Mouse (Mus musculus) liver, embryonic 11.5 days (tissue): ENCODE results near the gene Dpp6. TPM values are rescaled to one million over a fixed set of nuclear protein-coding genes. Genes with fewer than 3 reads are reported as not detected.

ENCODE experiments used
- ATAC-seq: fragments of 200-750 bp; cut with Nextera tagmentation; replicated peaks from 2 replicates; pipeline ENCODE4 v1.8.0; 2017; ENCODE audit warnings: moderate number of reproducible peaks, mild to moderate bottlenecking, moderate TSS enrichment, moderate library complexity; ENCODE audit not compliant: low FRiP score
- DNase-seq: peaks from one replicate; pipeline ENCODE4 v3.0.0-alpha.2; 2017; ENCODE audit warnings: low spot score
- H3K27ac ChIP-seq: fragments of 300-500 bp; sonication (generic); 2 replicates; pipeline ENCODE4 v1.5.1; 2014; ENCODE audit warnings: mild to moderate bottlenecking, low read depth, low read length, control low read depth
- H3K27me3 ChIP-seq: fragments of 300-500 bp; sonication (generic); replicated peaks from 2 replicates; pipeline ENCODE4 v1.6.1; 2014; ENCODE audit warnings: low read length, mixed read lengths; ENCODE audit not compliant: control insufficient read depth, insufficient read depth
- H3K36me3 ChIP-seq: fragments of 300-500 bp; sonication (generic); 2 replicates; pipeline ENCODE4 v1.6.1; 2014; ENCODE audit warnings: mild to moderate bottlenecking, low read length, moderate library complexity, mixed read lengths; ENCODE audit not compliant: control insufficient read depth, insufficient read depth
- H3K4me1 ChIP-seq: fragments of 300-500 bp; sonication (generic); replicated peaks from 2 replicates; pipeline ENCODE4 v1.6.1; 2014; ENCODE audit warnings: low read length, mixed read lengths; ENCODE audit not compliant: control insufficient read depth, insufficient read depth
- H3K4me2 ChIP-seq: fragments of 300-500 bp; sonication (generic); 2 replicates; pipeline ENCODE4 v1.6.1; 2014; ENCODE audit warnings: mild to moderate bottlenecking, control low read depth, moderate library complexity
- H3K4me3 ChIP-seq: fragments of 300-500 bp; sonication (generic); 2 replicates; pipeline ENCODE4 v1.5.1; 2014; ENCODE audit warnings: low read depth, low read length, control low read depth
- H3K9ac ChIP-seq: fragments of 300-500 bp; sonication (generic); 2 replicates; pipeline ENCODE4 v1.6.1; 2014; ENCODE audit warnings: low read depth, low read length, control low read depth
- H3K9me3 ChIP-seq: fragments of 300-500 bp; sonication (generic); 2 replicates; pipeline ENCODE4 v1.6.1; 2016; ENCODE audit warnings: low read length, inconsistent platforms, mixed read lengths; ENCODE audit not compliant: control insufficient read depth
- WGBS: fragments of 180-500 bp; shearing (Covaris S2); extraction: QIAGEN DNeasy Blood & Tissue Kit; methylation state at CpG from one replicate; pipeline ENCODE4 v1.1.7; 2014; 5-methylcytosine and 5-hydroxymethylcytosine counted together
- polyA plus RNA-seq: library from polyadenylated mRNA; unstranded; fragments of >200 nt; fragmentation: Nextera tagmentation; extraction: Ambion mirVana; gene quantifications from 2 replicates; pipeline ENCODE4 v1.2.1, GENCODE M21; 2014

Dpp6 gene
- polyA plus RNA-seq, 1 experiment from 2014 or later = 1.1 TPM

GRCm38 (mm10) chr5:27275871-27276270 is 458.9 kb downstream of the Dpp6 start:
- DNase-seq = no peak
- Histone ChIP-seq H3K27ac (no peak overlapping the region), H3K36me3 (no peaks in the 10 kb centered on the region), H3K4me3 (no peak overlapping the region), H3K4me1 (no peaks in the 10 kb centered on the region), H3K9me3 (no peaks in the 10 kb centered on the region), H3K9ac (no peak overlapping the region), H3K27me3 (no peaks in the 10 kb centered on the region), H3K4me2 (no peak overlapping the region)
- no peak for ATAC-seq
- WGBS = 72% methylated on average over 1 of the region's 1 CpGs

DNA sequence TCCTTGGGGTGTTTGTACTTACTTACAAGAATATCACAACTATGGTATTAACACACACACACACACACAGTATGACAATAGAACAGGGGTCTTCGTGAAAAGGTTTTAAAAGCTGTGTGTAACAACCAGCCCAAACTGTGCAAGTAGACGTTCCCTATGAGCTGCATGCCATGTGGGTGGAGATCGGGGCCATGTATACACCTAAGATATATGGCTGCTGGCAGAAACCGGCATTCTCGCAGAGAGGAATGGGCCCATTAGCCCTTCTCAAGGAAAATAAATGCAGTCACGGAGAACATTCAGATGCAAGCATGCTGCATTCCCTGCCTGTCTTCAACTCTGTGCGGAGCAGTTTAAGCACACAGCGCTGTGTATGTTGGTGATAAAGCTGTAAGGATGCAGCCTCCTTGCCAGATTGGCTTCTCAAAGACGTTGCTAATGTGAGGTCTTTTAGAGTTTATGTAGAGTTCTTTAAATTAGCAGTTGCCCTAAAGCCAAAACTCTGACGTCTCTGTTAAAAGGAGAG is 461.2 kb downstream of the Dpp6 start:
- H3K9me3 ChIP-seq = no peaks in the 10 kb centered on the region
- no peak for ATAC-seq
- WGBS = 75% methylated on average over 10 of the region's 10 CpGs
- no peak overlapping the region for H3K4me2 ChIP-seq
- H3K9ac ChIP-seq = no peak overlapping the region
- H3K27ac ChIP-seq = no peak overlapping the region
- no peaks in the 10 kb centered on the region for H3K36me3 ChIP-seq
- H3K4me3 ChIP-seq = no peak overlapping the region
- no peak for DNase-seq
- no peaks in the 10 kb centered on the region for H3K4me1 ChIP-seq
- H3K27me3 ChIP-seq = no peaks in the 10 kb centered on the region

- H3K36me3 ChIP-seq = no peaks in the 10 kb centered on the region
- DNase-seq (no peak), ATAC-seq (no peak)
- 61% methylated on average over 4 of the region's 4 CpGs for WGBS
- no peaks in the 10 kb centered on the region for H3K4me1 ChIP-seq
- H3K27ac ChIP-seq = no peak overlapping the region
- no peaks in the 10 kb centered on the region for H3K9me3 ChIP-seq
- H3K9ac ChIP-seq = no peak overlapping the region
- H3K27me3 ChIP-seq = no peaks in the 10 kb centered on the region
- no peak overlapping the region for H3K4me3 ChIP-seq
- H3K4me2 ChIP-seq = no peak overlapping the region
Observed at GRCm38 (mm10) chr5:27286876-27287275, 469.9 kb downstream of the Dpp6 start.

DNA sequence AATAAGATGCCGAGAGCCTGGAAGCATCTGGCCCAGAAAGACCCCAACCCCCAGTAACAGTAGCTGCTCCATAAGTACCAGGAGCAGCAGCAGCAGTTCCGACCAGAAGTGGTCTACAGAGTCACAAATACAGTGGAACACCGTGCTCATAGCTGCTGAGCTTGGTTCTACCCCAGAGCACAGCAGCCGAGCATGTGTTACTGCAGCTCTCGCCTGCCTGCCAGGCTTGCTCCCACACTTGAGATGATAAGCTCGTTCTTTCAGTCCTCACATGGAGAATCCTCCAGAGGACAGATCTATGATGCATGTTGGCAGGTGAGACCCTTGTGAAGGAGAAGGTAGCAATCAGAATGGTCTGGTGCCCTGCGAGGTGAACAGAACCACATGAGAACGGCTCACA is 474.4 kb downstream of the Dpp6 start:
- H3K4me2 ChIP-seq = no peak overlapping the region

GRCm38 (mm10) chr5:27292236-27292635 is 475.2 kb downstream of the Dpp6 start:
- H3K27me3 ChIP-seq = no peaks in the 10 kb centered on the region
- no peaks in the 10 kb centered on the region for H3K36me3 ChIP-seq
- DNase-seq (no peak), ATAC-seq (no peak)
- no peak overlapping the region for H3K9ac ChIP-seq
- H3K4me2 ChIP-seq = no peak overlapping the region
- no peak overlapping the region for H3K27ac ChIP-seq
- H3K9me3 ChIP-seq = no peaks in the 10 kb centered on the region
- H3K4me1 ChIP-seq = no peaks in the 10 kb centered on the region
- 90% methylated on average over 7 of the region's 7 CpGs for WGBS
- no peak overlapping the region for H3K4me3 ChIP-seq

More for the DNA sequence above, 474.4 kb downstream of the Dpp6 start:
- Histone ChIP-seq H3K9me3 (no peaks in the 10 kb centered on the region), H3K9ac (no peak overlapping the region), H3K4me3 (no peak overlapping the region), H3K36me3 (no peaks in the 10 kb centered on the region), H3K27ac (no peak overlapping the region), H3K4me1 (no peaks in the 10 kb centered on the region), H3K27me3 (no peaks in the 10 kb centered on the region)
- DNase-seq = no peak
- WGBS = 79% methylated on average over 8 of the region's 8 CpGs
- ATAC-seq = no peak

- Histone ChIP-seq H3K27me3 (no peaks in the 10 kb centered on the region), H3K4me3 (no peak overlapping the region), H3K27ac (no peak overlapping the region), H3K4me2 (no peak overlapping the region), H3K9me3 (no peaks in the 10 kb centered on the region), H3K9ac (no peak overlapping the region), H3K4me1 (no peaks in the 10 kb centered on the region), H3K36me3 (no peaks in the 10 kb centered on the region)
- ATAC-seq (no peak), DNase-seq (no peak)
- WGBS = 48% methylated on average over 2 of the region's 2 CpGs
Observed at GRCm38 (mm10) chr5:27304115-27304514, 487.1 kb downstream of the Dpp6 start.

GRCm38 (mm10) chr5:27306497-27307152 is 489.6 kb downstream of the Dpp6 start:
- WGBS = 73% methylated on average over 4 of the region's 4 CpGs
- no peak overlapping the region for H3K4me3 ChIP-seq
- H3K9me3 ChIP-seq = no peaks in the 10 kb centered on the region
- H3K4me1 ChIP-seq = no peaks in the 10 kb centered on the region
- no peak overlapping the region for H3K4me2 ChIP-seq
- H3K9ac ChIP-seq = no peak overlapping the region
- no peaks in the 10 kb centered on the region for H3K27me3 ChIP-seq
- ATAC-seq (no peak), DNase-seq (no peak)
- H3K36me3 ChIP-seq = no peaks in the 10 kb centered on the region
- no peak overlapping the region for H3K27ac ChIP-seq

- no peak overlapping the region for H3K27ac ChIP-seq
Observed at GRCm38 (mm10) chr5:27310217-27310616, 493.2 kb downstream of the Dpp6 start.

DNA sequence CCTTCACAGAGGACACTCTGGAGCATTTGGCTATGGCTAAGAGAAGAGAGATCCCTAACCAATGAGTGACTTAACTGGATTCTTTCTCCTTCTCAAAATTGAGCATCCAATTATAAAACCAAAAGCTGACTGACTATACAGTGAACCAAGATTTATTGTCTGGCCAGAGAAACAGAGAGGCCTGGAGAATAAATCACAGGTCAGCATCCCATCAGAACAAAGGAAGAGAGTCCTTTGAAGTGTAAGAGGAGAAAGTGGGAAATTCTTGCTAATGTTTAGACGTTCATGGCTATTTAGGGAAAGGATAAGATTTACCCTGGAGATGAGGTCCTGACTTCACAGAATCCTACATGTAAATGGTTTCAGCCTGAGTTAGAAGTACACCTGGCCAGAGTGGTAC is 499.7 kb downstream of the Dpp6 start:
- H3K27ac ChIP-seq = no peak overlapping the region
- WGBS = 48% methylated on average over 1 of the region's 1 CpGs
- no peaks in the 10 kb centered on the region for H3K36me3 ChIP-seq
- DNase-seq (no peak), ATAC-seq (no peak)
- H3K27me3 ChIP-seq = no peaks in the 10 kb centered on the region
- H3K9ac ChIP-seq = no peak overlapping the region
- H3K4me3 ChIP-seq = no peak overlapping the region
- H3K9me3 ChIP-seq = no peaks in the 10 kb centered on the region
- H3K4me2 ChIP-seq = no peak overlapping the region
- no peaks in the 10 kb centered on the region for H3K4me1 ChIP-seq

More at GRCm38 (mm10) chr5:27310217-27310616, 493.2 kb downstream of the Dpp6 start:
- no peaks in the 10 kb centered on the region for H3K9me3 ChIP-seq
- H3K27me3 ChIP-seq = no peaks in the 10 kb centered on the region
- DNase-seq (no peak), ATAC-seq (no peak)
- no peak overlapping the region for H3K4me2 ChIP-seq
- H3K4me1 ChIP-seq = no peaks in the 10 kb centered on the region
- 59% methylated on average over 2 of the region's 2 CpGs for WGBS
- H3K36me3 ChIP-seq = no peaks in the 10 kb centered on the region
- no peak overlapping the region for H3K4me3 ChIP-seq
- no peak overlapping the region for H3K9ac ChIP-seq
